Mouse (Mus musculus): ENCODE data around the gene Pyroxd2. TPM values are rescaled to one million over a fixed set of nuclear protein-coding genes. Genes with fewer than 3 reads are reported as not detected.

The Pyroxd2 gene
- total RNA-seq, 2 experiments from 2014 or later = 3.0 to 3.1 TPM

DNA sequence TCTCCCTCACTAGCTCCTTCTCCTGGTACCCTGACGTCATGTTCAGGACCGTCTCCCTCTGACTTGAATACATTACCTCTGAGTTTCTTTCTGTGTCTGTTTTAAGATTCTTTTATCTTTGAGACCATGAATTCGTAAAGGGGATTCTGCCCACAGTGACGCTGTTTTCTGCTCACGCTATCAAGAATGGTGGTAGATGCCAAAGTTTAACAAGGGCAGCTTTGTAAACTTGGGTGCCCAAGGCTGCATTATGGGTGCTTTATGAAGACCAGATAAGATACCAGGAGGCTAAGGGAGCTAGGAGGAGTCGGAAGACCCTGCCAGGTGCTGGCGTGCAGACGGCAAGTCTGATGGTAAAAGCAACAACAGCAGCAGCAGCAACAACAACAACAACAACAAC is 5.9 kb downstream of the Pyroxd2 start:
- no peak for DNase-seq (ENCODE audit: low spot score in 2 of 2)

DNA sequence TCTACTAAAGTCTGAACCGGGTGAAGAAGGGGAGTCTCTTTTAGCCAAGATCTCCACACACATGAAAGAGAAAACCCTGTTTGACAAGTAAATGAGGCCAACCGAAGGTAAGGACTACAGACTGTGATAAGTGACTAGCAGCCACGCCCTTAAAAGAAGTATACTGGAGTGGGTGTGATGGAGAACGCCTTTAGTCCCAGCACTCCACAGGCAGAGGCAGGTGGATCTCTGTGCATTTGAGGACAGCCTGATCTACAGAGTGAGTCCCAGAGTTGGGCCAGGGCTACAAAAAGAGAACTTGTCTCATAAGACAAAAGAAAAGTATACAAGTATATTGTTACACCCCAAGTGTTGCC is 6.7 kb downstream of the Pyroxd2 start:
- no peak for DNase-seq (ENCODE audit: low spot score in 2 of 2)

DNA sequence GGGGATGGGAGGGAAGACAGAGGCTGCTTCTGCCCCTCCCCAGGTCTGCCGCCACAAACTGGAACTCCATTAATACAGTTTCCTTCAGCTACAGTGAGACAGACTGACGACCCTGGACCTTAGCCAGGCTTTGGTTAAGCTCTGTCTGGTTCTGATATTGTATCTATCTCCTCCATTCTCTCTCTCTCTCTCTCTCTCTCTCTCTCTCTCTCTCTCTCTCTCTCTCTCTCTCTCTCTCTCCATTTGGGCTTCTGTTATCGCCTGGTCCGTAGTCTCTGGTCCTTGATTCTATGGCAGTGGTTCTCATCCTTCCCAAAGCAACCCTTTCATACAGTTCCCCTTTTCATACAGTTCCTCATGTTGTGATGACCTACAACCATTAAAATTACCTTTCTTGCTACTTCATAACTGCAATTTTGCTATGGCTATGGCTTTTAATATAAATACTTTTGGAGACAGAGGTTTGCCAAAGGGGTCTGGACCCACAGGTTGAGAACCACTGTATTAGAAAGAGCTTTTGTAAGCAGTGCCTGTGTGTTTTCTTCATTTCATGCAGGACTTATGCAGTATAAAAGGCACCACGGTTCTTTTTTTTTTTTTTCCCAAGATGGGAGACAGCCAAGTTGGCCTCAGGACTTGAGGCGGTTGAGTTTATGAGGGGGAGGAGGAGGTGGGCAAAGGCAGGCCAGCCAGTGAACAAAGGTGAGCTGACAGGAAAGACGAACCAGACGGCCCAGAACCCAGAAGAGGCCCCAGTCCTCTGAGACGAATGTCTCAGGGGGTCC is 7.3 kb downstream of the Pyroxd2 start:
- DNase-seq (ENCODE audit: low spot score in 2 of 2) = no peak

DNA sequence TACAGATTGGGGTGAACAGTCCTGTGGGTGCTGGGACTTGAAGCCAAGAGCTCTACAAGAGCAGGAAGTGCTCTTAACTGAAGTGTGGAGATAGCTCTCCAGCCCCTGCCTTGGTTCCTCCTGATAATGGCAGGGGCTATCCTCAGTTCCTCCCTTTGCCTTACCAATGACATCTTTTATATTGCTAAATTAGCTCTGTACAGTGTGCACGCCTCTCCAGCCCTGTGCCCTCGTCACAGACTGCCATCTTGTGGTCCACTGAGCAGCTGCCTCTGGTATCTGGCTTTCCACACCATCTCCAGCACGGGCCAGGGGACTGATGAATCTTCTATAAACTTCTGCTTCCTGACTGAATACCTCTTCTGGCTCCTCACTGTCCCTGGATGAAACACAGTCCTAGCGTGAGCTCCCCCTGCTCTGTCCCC is 8.4 kb downstream of the Pyroxd2 start:
- DNase-seq (ENCODE audit: low spot score in 2 of 2) = peak; percentile 62 to 76

DNA sequence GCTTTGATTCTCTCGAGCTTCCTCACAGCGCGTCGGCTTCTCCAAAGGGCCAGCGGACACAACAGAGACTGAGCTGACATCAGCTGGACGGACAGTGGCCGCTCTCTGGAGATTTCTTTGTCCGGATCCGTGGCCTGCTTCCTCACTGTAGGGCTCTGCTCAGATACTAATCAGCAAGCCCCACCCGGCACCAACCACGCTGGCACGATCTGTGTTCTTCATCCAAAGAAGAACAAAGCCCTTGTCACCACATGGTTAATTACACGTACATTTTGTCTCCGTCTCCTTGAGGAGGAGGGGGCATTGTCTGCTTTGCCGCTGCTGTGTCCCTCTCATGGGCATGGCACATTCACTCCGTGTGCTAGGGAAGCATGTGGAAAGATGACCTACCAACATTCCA is 9.3 kb downstream of the Pyroxd2 start:
- no peak for DNase-seq (ENCODE audit: low spot score in 2 of 2)

DNA sequence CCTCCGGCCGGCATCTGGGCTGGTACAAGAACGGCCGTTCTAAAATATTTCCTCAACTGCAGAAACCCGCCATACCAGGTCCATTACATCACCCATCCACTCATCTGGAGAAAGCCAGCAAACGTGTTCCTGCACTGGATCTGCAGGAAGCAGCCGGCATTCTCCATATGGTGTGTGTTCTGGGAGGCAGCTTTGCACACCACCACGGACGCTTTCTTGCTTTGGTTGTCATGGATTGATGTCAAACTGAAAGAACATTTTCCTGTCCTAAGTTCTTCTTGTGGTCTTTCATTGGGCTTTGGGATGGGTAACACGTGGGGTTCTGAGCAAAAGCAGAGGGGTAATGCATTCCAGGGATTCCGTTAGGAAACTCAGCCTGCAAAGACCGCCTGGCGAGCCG is 10.7 kb downstream of the Pyroxd2 start:
- DNase-seq (ENCODE audit: low spot score in 2 of 2) = peak in 1 of 2 experiments; percentile 39

DNA sequence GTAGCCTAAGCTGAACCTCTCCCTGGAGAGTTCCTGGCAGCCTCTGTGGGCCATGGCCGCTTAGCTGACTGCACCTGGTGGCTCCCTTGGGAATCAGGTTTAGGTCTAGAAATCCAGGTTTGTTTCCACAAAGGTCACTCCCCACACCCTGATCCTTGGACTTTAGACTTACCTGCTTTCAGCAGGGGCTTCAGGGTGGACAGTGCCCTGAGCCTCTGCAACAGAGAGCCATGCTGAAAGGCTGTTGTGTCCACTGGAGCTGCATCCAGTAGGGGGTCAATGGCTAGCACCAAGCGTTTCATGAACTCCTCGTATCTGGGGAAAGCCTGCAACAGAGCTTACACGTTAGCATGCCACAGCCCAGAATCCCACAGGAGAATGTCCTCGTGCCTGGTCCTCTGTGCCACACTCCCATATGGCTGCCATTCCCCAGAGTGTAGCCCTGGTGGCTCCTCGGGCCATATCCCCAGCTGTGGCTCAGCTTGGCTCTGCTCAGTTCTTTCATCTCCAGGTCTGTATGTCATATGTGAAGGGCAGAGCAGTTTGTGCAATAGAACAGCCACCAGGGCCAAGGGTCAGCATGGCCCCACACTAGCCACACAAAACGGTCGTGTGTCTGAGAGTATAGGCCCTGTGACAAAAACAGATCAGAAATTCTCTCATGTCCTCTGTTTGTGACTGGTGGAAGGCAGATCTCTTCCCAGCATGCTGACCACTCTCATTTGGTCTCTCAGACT is 12.2 kb downstream of the Pyroxd2 start:
- no peak for DNase-seq (ENCODE audit: low spot score in 2 of 2)

DNA sequence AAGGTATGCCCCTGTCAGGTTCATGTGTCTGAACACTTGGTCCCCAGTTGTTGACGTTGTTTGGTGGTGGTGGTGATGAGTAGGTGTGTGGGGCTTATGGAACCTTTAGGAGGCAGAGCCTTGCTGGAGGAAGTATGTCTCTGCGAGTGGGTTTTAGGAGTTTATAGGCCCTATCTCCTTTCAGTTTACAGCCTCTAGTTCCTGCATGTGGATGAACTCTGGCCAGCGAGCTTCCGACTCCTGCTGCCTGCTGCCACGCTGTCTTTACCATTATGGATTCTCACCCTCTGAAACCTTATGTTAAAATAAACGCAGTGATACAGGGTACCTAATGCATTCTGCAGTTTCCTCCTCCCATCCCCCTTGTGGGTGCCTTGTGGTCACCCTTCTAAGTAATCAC is 12.8 kb downstream of the Pyroxd2 start:
- no peak for DNase-seq (ENCODE audit: low spot score in 2 of 2)

DNA sequence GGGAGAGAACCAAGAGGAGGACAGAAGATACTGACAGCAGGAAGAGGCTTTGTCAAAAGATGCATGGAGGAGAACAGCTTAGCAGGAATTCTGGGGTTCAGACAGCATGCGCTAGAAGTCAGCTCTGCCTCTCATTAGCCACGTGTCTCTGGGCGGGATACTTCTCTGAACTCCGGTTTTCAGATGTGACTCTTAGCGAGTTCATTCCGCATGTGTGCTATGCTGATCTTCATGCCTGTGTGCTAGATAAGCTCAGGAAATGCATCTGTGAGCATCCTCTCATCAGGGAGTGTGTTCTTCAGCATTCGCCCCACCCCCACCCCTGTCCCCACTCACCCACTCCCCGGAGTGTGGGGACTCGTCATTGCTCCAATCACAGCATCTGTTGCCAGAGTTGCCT is 14.8 kb downstream of the Pyroxd2 start:
- DNase-seq (ENCODE audit: low spot score in 2 of 2) = no peak

DNA sequence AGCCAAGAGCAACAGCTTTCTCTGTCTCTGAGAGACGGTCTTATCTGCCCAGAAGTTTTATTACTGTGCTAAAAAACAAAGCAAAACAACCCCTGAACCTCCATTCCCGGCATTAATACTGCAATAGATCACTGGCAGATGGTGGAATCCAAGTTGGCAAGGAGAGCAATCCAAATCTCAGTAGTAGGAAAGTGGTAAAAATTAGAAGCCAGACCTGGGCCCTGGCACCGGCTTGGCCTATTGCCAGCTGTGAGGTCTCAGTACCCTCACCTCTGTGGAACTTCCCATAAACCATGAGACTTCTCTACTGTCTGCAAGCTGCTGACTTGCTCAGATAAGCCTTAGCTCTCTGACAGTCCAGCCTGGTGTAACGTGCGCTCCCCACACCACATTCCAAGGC is 17.6 kb downstream of the Pyroxd2 start:
- no peak for DNase-seq (ENCODE audit: low spot score in 2 of 2)

DNA sequence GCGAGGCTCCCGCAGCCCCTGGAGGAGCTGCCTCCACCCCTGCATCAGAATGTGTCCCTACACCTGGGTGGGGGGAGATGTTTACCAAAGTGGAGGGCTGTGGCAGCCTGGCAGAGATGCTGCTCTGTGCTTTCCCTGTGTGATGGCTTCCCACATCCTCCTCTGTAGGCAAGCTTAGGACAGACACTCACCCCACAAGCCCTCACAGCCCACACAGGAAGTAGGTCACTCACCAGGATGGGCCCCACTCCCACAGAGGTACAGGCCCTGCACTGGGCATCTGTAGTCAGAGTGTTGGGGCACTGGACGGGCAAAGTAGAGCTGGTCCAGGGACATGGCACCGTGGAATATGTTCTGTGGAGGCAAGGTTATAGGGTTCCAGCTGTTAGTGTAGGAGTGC is 25.2 kb downstream of the Pyroxd2 start:
- DNase-seq (ENCODE audit: low spot score in 2 of 2) = no peak

DNA sequence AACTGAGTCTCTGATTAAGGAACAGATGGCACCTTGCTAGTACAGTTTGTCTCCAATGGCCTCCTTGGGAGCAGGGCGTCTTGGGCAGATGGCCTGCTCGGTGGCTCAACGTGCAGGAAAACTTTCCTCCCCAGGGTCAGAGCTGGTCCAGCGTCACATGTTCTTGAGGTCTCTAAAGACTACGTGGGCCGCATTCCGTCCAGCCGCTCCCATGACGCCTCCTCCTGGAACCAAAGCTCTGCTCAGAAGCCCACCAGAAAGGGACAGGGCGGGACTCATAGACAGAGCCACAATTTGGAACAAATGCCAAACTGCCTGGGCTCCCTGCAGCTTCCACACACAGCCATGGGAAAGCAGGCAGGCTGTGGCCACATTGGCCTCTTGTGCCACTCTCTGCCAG is 25.8 kb downstream of the Pyroxd2 start:
- no peak for DNase-seq (ENCODE audit: low spot score in 2 of 2)

DNA sequence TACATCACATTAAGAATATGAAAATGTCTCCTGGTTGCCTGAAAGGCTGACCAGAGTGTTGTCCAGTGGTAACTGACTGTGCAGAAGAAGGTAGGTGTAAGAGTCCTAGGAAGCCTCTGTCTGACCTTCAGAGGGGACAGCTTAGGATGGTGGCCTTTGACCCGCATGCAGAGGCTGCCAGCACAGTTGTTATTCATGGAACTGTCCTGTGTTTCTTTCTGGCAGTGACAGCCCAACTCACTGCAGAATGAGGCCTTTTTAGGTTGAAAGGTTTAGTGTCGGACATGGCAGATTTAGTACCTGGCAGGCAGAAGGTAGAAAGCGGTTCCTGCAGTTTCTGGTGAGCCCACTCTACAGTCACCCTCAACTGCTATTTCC is 26.6 kb downstream of the Pyroxd2 start:
- no peak for DNase-seq (ENCODE audit: low spot score in 2 of 2)

DNA sequence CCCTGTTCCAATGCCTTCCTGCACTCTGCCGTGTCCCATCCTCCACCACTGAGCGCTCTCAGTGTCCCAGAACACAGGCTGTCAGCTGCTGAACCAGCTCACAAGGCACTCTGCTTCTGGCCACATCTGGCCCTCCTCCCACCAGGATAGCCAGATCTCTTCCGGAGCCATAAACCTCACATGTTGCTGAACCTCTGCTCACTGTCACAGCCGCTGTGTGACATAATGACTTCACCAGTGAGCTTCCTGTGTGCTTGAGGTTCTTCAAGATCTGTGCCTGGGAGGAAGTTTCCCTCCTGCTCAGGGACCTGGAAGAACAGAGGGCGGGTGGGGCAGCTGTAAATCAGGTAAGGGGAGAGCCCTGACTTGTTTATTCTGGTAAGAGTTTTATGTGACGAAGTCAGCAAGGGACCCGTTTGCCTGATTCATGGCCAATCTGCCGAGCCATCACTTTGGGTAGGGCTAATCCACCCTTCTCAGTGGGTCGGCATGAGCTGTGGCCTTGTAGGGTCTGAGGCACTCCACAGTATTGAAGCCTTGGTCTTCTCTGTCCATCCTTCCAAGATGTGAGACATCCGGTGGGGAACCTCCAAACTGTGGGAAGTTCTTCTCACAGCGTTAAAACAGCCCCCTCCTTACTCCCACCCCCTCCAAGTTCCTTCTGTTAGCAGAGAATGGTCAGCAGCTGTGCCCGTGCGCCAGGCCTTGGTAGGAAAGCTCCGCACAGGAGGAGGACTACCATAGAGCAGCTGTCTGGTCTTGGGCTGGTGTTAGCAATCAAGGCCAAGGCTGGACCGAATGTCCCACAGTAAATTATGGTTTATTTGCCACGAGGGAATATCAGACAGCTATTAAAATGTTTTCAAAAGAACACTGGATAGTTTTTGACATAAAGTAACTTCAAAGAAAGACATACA is 27.3 kb downstream of the Pyroxd2 start:
- no peak for DNase-seq (ENCODE audit: low spot score in 2 of 2)

DNA sequence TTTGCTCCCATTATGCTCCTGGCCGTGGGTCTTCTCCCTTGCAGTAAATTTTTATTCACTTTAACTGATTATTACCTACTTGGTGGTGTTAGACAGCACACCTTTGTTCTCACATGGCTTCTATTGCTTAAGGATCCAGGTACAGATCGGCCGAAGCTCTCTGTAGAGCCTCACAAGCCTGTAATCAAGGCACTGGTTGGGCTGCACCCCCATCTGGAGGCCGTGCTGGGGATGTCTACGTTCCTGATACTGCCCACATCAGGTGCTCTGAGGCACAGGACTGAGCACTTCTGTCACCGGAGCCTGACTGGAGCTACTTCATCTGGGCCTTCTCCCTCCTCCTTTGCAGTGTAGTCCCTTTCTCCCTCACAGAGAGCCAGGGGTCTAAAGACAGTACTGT is 29.3 kb downstream of the Pyroxd2 start:
- no peak for DNase-seq (ENCODE audit: low spot score in 2 of 2)

DNA sequence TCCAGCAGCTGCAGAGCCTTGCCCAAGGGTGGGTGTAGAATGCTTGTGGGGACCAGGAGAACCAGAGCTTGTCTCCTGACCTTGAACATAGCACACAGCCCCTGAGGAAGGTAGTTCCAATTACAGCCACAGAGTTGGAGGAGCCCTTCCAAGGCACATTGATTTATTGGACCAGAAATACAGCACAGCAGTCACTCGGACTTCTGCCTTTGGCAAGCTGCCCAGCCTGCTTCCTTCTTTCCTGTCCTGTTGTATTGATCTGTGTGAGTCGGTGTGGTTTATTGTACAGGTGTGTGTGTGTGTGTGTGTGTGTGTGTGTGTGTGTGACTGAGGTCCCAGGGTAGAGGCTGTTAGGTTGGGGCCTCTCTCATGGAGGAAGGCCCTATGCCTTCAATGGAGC is 30.1 kb downstream of the Pyroxd2 start:
- DNase-seq (ENCODE audit: low spot score in 2 of 2) = no peak

DNA sequence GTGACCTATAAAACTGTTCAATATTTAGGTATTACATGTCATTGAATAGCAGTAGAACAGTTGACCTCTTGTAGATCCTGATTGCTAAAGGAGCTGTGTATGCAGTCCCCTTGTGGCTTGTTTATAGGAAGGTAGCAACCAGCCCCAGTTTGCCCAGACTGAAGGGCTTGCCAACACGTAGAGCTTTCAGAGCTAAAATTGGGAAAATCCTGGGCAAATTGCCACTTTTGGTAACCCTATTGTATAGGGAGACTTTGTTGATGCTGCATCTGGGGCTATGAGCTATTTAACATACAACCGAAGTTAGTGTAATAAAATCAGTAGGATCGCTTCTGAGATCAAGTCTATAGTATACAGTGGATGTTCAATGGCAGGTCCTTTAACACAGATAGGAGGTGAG is 34.5 kb downstream of the Pyroxd2 start:
- no peak for DNase-seq (ENCODE audit: low spot score in 2 of 2)

DNA sequence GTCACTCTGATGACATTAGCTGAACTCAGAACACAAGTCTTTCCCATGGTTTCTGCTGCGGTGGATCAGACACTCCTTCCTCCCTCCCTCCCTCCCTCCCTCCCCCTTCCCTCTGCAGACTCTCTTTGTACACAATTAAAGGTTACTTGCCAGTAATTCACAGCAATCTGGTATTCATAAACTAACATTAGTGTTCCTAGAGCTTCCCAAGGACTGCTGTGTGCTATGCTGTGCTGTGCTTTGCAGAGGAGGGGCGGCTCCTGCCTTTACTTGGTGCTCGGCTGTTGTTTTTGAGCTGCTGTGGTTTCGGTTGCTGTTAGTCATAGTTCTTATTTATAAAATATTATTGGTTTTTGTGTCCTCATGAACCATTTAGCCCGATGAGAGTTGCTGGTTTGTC is 34.9 kb downstream of the Pyroxd2 start:
- DNase-seq (ENCODE audit: low spot score in 2 of 2) = no peak

DNA sequence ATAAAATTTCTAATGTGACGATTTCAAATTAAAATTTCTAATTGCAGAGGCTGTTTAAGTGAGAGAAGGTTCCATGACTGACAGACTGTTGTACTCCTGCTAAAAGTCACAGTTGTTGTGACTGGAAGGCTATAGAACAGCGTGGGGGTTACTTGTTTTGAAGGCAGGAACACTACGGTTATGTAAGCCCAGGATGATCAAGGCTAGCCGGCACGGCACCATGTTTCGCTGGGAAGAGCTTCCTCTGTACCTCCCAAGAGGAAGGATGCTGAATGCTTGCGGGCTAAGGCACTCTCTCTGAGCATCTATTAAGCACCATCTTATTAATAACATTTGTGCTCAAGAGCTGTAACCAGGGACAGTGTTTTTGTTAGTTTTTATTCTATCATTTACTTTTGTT is 36.1 kb downstream of the Pyroxd2 start:
- DNase-seq (ENCODE audit: low spot score in 2 of 2) = peak in 1 of 2 experiments; percentile 57

DNA sequence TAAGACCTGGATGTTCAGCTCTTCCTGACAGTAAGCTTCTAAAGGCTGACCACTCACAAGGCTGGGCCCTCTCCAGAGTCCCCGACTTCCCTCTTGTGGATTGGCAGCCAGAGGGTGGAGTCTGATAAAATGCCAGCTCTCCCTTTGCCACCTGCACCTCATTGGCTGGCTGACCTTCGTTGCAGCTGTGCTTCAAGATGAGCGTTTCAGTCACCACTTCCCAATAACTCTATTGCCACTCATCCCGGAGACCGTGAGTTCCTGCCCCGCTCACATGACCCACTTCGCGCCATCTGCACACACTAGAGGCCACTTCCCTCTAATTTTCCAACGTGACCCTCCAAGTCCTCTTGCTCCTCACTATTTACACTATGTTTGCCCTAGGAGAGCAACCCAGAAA is 38.8 kb downstream of the Pyroxd2 start:
- no peak for DNase-seq (ENCODE audit: low spot score in 2 of 2)

DNA sequence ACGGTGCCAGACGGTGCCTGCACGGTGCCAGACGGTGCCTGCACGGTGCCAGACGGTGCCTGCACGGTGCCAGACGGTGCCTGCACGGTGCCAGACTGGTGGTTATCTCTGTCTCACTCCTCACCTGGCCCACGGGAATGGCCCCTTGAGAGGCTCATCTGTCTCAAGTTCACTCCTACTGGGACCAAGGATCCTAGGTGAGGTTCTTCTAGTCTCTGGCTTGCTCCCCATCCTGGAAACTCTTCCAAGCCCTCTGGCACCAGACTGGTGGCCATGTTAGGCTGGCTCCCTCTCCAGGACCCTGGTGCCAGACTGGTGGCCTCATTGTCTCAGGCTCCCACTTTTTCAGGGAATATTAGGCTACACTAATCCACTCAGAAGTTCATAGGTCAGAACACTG is 53.1 kb downstream of the Pyroxd2 start:
- no peak for DNase-seq (ENCODE audit: low spot score in 2 of 2)

DNA sequence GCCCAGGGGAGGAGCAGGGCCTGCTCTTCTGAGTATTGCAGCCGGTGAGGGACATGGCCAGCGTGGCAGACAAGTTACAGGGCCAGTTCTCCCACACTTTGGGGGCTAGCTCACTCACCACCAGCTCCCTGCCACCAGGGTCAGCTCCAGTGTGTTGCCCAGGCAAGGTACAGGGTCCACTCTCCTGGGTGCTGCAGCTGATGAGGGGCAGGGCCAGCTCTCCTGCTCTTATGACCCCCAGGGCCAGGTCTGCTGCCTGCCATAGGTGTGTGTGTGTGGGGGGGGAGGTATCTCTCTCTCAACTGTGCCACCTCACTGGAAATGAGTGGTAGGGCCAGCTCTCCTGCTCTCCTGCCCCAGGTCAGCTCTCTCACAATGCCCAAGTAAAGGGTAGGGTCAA is 54.0 kb downstream of the Pyroxd2 start:
- no peak for DNase-seq (ENCODE audit: low spot score in 2 of 2)

Measured in layer of hippocampus, postnatal 14 days (tissue).